ENCODE assay signal across 18 mouse cellular contexts in genomic region chr2:129836921-129837320, GRCm38 (mm10). TPM values are rescaled to one million over a fixed set of nuclear protein-coding genes. Genes with fewer than 3 reads are reported as not detected.
A peak's percentile ranks its signal among the peaks of the same experiment; 100 is the strongest.
DNase-seq lines count a peak whose midpoint lies in the region; ATAC-seq and TF ChIP-seq lines count a peak whose summit lies in the region.
"Had no signal": no experiment of that assay in that cellular context is flagged by ENCODE, and none has a peak within 500 bp of the region (broad histone marks: within the 10 kb centered on the region; RNA-seq: fewer than 3 reads in every experiment).

No protein-coding gene starts in this region.

- 55% methylated on average over 1 of the region's 1 CpGs for WGBS in kidney, embryonic 14.5 days
- WGBS in midbrain, embryonic 11.5 days: 90% methylated on average over 1 of the region's 1 CpGs

- no peaks in the 10 kb centered on the region for H3K4me1 ChIP-seq in kidney, embryonic 14.5 days (ENCODE audit: control insufficient read depth, insufficient read depth, low read length)
- H3K4me1 ChIP-seq in midbrain, embryonic 11.5 days (ENCODE audit: control insufficient read depth, insufficient read depth, low read length): no peaks in the 10 kb centered on the region
- H3K4me1 ChIP-seq: embryonic facial prominence, embryonic 13.5 days; forebrain, embryonic 12.5 days; hindbrain, embryonic 13.5 days had no signal

- no peak for ATAC-seq in kidney, embryonic 14.5 days (ENCODE audit: low FRiP score, low TSS enrichment)
- no peak for ATAC-seq in midbrain, embryonic 11.5 days (ENCODE audit: low FRiP score)

- intact Hi-C loops in heart, postnatal 14 days (cut with DNase I): no loop called here

- H3K4me3 ChIP-seq in kidney, embryonic 14.5 days (ENCODE audit: low read length): no peak overlapping the region
- H3K4me3 ChIP-seq in midbrain, embryonic 11.5 days (ENCODE audit: low read depth, low read length): no peak overlapping the region
- H3K4me3 ChIP-seq: embryonic facial prominence, embryonic 13.5 days; forebrain, embryonic 12.5 days; gastrocnemius, adult 2 months; hindbrain, embryonic 13.5 days had no signal

- H3K4me2 ChIP-seq in kidney, embryonic 14.5 days (replicated peaks; ENCODE audit: low read depth, low read length): no peak overlapping the region
- H3K4me2 ChIP-seq in midbrain, embryonic 11.5 days: no peak overlapping the region
- H3K4me2 ChIP-seq: embryonic facial prominence, embryonic 13.5 days; forebrain, embryonic 12.5 days; hindbrain, embryonic 13.5 days had no signal

- no peaks in the 10 kb centered on the region for H3K27me3 ChIP-seq in kidney, embryonic 14.5 days (ENCODE audit: control insufficient read depth, insufficient read depth, low read length)
- no peaks in the 10 kb centered on the region for H3K27me3 ChIP-seq in midbrain, embryonic 11.5 days (ENCODE audit: control insufficient read depth, insufficient read depth, low read length)
- H3K27me3 ChIP-seq: embryonic facial prominence, embryonic 13.5 days; forebrain, embryonic 12.5 days; hindbrain, embryonic 13.5 days had no signal

- no peak for TF ChIP-seq CTCF in brain, embryonic 14.5 days (IDR thresholded peaks at IDR 0.05; ENCODE audit: borderline replicate concordance, extremely low read depth, insufficient read depth, insufficient read length)

- no peak for TF ChIP-seq POLR2A in brain, embryonic 14.5 days (IDR thresholded peaks at IDR 0.05; ENCODE audit: borderline replicate concordance, extremely low read depth, insufficient read depth, insufficient read length, poor library complexity, severe bottlenecking)

- peak; percentile 63 for DNase-seq in heart, adult 11 months
- DNase-seq in heart, postnatal 14 days: no peak
- DNase-seq in kidney, adult 8-10 months: peak; percentile 55 to 79
- peak; percentile 9 for DNase-seq in brain, embryonic 14.5 days (ENCODE audit: low read depth)
- peak; percentile 58 to 67 for DNase-seq in kidney, postnatal 25 days
- DNase-seq in urinary bladder, postnatal 10 days (ENCODE audit: low spot score): no peak
- DNase-seq in midbrain, embryonic 11.5 days (ENCODE audit: low spot score, missing footprints): no peak
- DNase-seq: adrenal gland, postnatal 14 days; cerebellum, adult 18-20 months; cerebellum, adult 9-11 months; cerebellum, postnatal 36 days; gastrocnemius, adult 2 months; gastrocnemius, postnatal 25 days; heart, postnatal 10 days had no signal

- no peaks in the 10 kb centered on the region for H3K9me3 ChIP-seq in kidney, embryonic 14.5 days (ENCODE audit: control insufficient read depth, low read length)
- H3K9me3 ChIP-seq in midbrain, embryonic 11.5 days (ENCODE audit: control insufficient read depth, low read length): no peaks in the 10 kb centered on the region
- H3K9me3 ChIP-seq: embryonic facial prominence, embryonic 13.5 days; forebrain, embryonic 12.5 days; hindbrain, embryonic 13.5 days had no signal

- no peak overlapping the region for H3K27ac ChIP-seq in kidney, embryonic 14.5 days (ENCODE audit: low read depth, low read length)
- H3K27ac ChIP-seq in midbrain, embryonic 11.5 days (ENCODE audit: low read depth, low read length): no peak overlapping the region
- H3K27ac ChIP-seq: embryonic facial prominence, embryonic 13.5 days; forebrain, embryonic 12.5 days; gastrocnemius, adult 2 months; hindbrain, embryonic 13.5 days had no signal

- H3K9ac ChIP-seq in kidney, embryonic 14.5 days (ENCODE audit: low read depth, low read length): no peak overlapping the region
- H3K9ac ChIP-seq in midbrain, embryonic 11.5 days (ENCODE audit: low read length): no peak overlapping the region
- H3K9ac ChIP-seq: embryonic facial prominence, embryonic 13.5 days; forebrain, embryonic 12.5 days; hindbrain, embryonic 13.5 days had no signal

- no peaks in the 10 kb centered on the region for H3K36me3 ChIP-seq in kidney, embryonic 14.5 days (ENCODE audit: control insufficient read depth, insufficient read depth, low read length)
- H3K36me3 ChIP-seq in midbrain, embryonic 11.5 days (ENCODE audit: control insufficient read depth, insufficient read depth, low read length): no peaks in the 10 kb centered on the region

RNA-seq across cellular contexts. Expression of gene Stk35, which starts 36.6 kb away (rescaled TPM):
- 10 to 100 TPM; 13.9 to 14.3 TPM for total RNA-seq in heart, postnatal 14 days (2021)
- 8.7 and 16.4 TPM in 2 replicates for polyA plus RNA-seq in kidney, embryonic 14.5 days (2014; fragmentation: Nextera tagmentation; extraction: Ambion mirVana)
- 24.2 and 24.6 TPM in 2 replicates for polyA plus RNA-seq in brain, embryonic 14.5 days (2012; rRNA removed)
- polyA plus RNA-seq in midbrain, embryonic 11.5 days (2014; fragmentation: Nextera tagmentation; extraction: Ambion mirVana): 14.3 and 14.6 TPM in 2 replicates

Comparison
In these comparisons a context has a peak if more than half of its experiments do, and no peak if none do; other contexts are left out.
1. DNase-seq: peak in heart, adult 11 months (single experiment), kidney, adult 8-10 months (2 of 2), brain, embryonic 14.5 days (single experiment) and kidney, postnatal 25 days (2 of 2); none in heart, postnatal 14 days (0 of 2), urinary bladder, postnatal 10 days (single experiment) and midbrain, embryonic 11.5 days (single experiment).